Mouse (Mus musculus) kidney, adult 8-10 months (tissue): ENCODE measurements at regions not wholly inside any gene's neighbourhood (a gene's known extent, or its start where the extent isn't known, plus 50 kb on each side); places are given as distances from the start of the nearest gene placed in this dataset.

ENCODE experiments used
- DNase-seq, 2 experiments: peaks; one replicate each; pipeline ENCODE4 v3.0.0; 2022

- peak; percentile 33 to 51 for DNase-seq
Observed at GRCm38 (mm10) chr9:116328201-116328600, 153.0 kb upstream of the Tgfbr2 start.

GRCm38 (mm10) chr9:116327080-116327479 lies 151.9 kb upstream of the Tgfbr2 start:
- no peak for DNase-seq

- no peak for DNase-seq
Observed at GRCm38 (mm10) chr9:116324971-116325370, 149.8 kb upstream of the Tgfbr2 start.

- DNase-seq: no peak
Observed at GRCm38 (mm10) chr9:116323871-116324721, 148.9 kb upstream of the Tgfbr2 start.

GRCm38 (mm10) chr9:116321908-116322307 lies 146.7 kb upstream of the Tgfbr2 start:
- DNase-seq: no peak

GRCm38 (mm10) chr9:116319421-116319820 lies 144.3 kb upstream of the Tgfbr2 start:
- no peak for DNase-seq

- no peak for DNase-seq
Observed at GRCm38 (mm10) chr9:116316582-116317095, 141.5 kb upstream of the Tgfbr2 start.

GRCm38 (mm10) chr9:116314803-116315202 lies 139.6 kb upstream of the Tgfbr2 start:
- DNase-seq: no peak

GRCm38 (mm10) chr9:116313932-116314790 lies 139.0 kb upstream of the Tgfbr2 start:
- no peak for DNase-seq

GRCm38 (mm10) chr9:116311364-116311763 lies 136.2 kb upstream of the Tgfbr2 start:
- DNase-seq: no peak

GRCm38 (mm10) chr9:116301602-116302001 lies 126.4 kb upstream of the Tgfbr2 start:
- DNase-seq: no peak

- DNase-seq: no peak
Observed at GRCm38 (mm10) chr9:116298791-116299190, 123.6 kb upstream of the Tgfbr2 start.

- no peak for DNase-seq
Observed at GRCm38 (mm10) chr9:116296349-116296748, 121.2 kb upstream of the Tgfbr2 start.

GRCm38 (mm10) chr9:116294073-116294472 lies 118.9 kb upstream of the Tgfbr2 start:
- DNase-seq: no peak

GRCm38 (mm10) chr9:116293110-116293509 lies 118.0 kb upstream of the Tgfbr2 start:
- DNase-seq: peak in 1 of 2 experiments; percentile 15

GRCm38 (mm10) chr9:116291624-116292023 lies 116.5 kb upstream of the Tgfbr2 start:
- DNase-seq: no peak

GRCm38 (mm10) chr9:116290896-116291295 lies 115.7 kb upstream of the Tgfbr2 start:
- no peak for DNase-seq

- DNase-seq: no peak
Observed at GRCm38 (mm10) chr9:116285691-116286431, 110.7 kb upstream of the Tgfbr2 start.

GRCm38 (mm10) chr9:116283790-116284526 lies 108.8 kb upstream of the Tgfbr2 start:
- DNase-seq: no peak

GRCm38 (mm10) chr9:116281654-116282053 lies 106.5 kb upstream of the Tgfbr2 start:
- peak; percentile 70 to 81 for DNase-seq

GRCm38 (mm10) chr9:116280146-116280545 lies 105.0 kb upstream of the Tgfbr2 start:
- no peak for DNase-seq

GRCm38 (mm10) chr9:116278862-116279261 lies 103.7 kb upstream of the Tgfbr2 start:
- no peak for DNase-seq
